Mouse (Mus musculus) kidney, embryonic 15.5 days (tissue): ENCODE results near the gene Tor2a. TPM values are rescaled to one million over a fixed set of nuclear protein-coding genes. Genes with fewer than 3 reads are reported as not detected.
A peak's percentile ranks its signal among the peaks of the same experiment; 100 is the strongest.

Experiments used
- ATAC-seq: fragments of 200-750 bp; cut with Nextera tagmentation; replicated peaks from 2 replicates; pipeline ENCODE4 v1.8.0; 2017; ENCODE audit warnings: moderate TSS enrichment; ENCODE audit not compliant: low FRiP score
- H3K27ac ChIP-seq: fragments of 300-500 bp; sonication (generic); 2 replicates; pipeline ENCODE4 v1.5.1; 2015; ENCODE audit warnings: mild to moderate bottlenecking, inconsistent platforms
- H3K27me3 ChIP-seq: fragments of 300-500 bp; sonication (generic); 2 replicates; pipeline ENCODE4 v1.6.1; 2015; ENCODE audit warnings: inconsistent platforms
- H3K36me3 ChIP-seq: fragments of 300-500 bp; sonication (generic); 2 replicates; pipeline ENCODE4 v1.6.1; 2015; ENCODE audit warnings: inconsistent platforms
- H3K4me1 ChIP-seq: fragments of 300-500 bp; sonication (generic); 2 replicates; pipeline ENCODE4 v1.6.1; 2015; ENCODE audit warnings: inconsistent platforms
- H3K4me2 ChIP-seq: fragments of 300-500 bp; sonication (generic); 2 replicates; pipeline ENCODE4 v1.6.1; 2015; ENCODE audit warnings: moderate library complexity, mild to moderate bottlenecking, inconsistent platforms
- H3K4me3 ChIP-seq: fragments of 300-500 bp; sonication (generic); replicated peaks from 2 replicates; pipeline ENCODE4 v1.5.1; 2015; ENCODE audit warnings: mild to moderate bottlenecking, inconsistent platforms
- H3K9ac ChIP-seq: fragments of 300-500 bp; sonication (generic); 2 replicates; pipeline ENCODE4 v1.6.1; 2015; ENCODE audit warnings: mild to moderate bottlenecking, inconsistent platforms
- H3K9me3 ChIP-seq: fragments of 300-500 bp; sonication (generic); replicated peaks from 2 replicates; pipeline ENCODE4 v1.6.1; 2016; ENCODE audit warnings: inconsistent platforms
- WGBS: fragments of 180-500 bp; shearing (Covaris S2); methylation state at CpG from one replicate; pipeline ENCODE4 v1.1.7; 2015; ENCODE audit warnings: mixed read lengths; 5-methylcytosine and 5-hydroxymethylcytosine counted together
- polyA plus RNA-seq: library from polyadenylated mRNA; unstranded; fragments of >200 nt; fragmentation: Nextera tagmentation; extraction: Ambion mirVana; gene quantifications from 2 replicates; pipeline ENCODE4 v1.2.1, GENCODE M21; 2015

Tor2a gene
- 64.8 and 70.5 TPM in 2 replicates for polyA plus RNA-seq

DNA sequence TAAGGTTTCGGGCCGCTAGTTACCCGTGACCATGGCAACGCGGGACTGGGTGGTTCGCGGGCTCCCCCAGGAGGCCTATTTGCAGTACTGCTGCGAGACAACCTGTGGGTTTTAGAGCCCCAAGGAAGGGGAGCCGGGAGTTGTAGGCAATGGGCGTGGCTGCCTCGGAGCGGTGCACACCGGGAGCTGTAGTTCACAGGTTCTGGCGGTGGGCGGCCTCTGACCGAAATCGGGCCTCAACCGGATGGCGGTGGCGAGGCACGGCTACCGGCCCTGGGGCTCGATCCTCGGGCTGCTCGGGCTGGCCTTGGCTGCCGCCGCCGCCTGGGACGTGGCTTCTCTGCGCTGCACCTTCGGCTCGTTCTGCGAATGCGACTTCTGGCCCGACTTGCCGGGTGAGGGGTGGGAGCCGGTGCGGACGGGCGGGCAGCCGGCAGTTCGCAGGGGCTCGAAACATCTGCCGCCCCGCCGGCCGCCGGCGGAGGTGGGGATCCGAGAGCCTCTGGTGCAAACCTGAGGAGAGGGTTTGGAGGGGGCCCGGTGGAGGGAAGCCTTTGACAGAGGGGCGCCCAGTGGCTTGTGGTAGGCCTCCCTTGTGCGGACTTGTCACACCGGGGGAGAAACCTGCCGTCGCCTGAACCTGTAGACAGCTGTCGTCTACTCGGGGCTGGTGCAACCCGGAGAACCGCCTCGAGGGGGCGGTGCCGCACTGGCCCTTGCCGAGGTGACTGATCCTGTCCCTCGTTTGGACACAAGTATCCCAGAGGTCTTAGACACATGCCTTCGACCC lies at the start of gene Tor2a:
Tor2a (plus strand) TSS at position 179 of the 790 bp plus-strand sequence.
- Histone ChIP-seq H3K9ac (peak within 1 kb of the TSS; percentile 71), H3K27ac (peak within 1 kb of the TSS; percentile 83), H3K4me1 (peaks cover 20% of the 10 kb centered on the region), H3K4me3 (peak within 1 kb of the TSS; percentile 58), H3K27me3 (no peaks in the 10 kb centered on the region), H3K9me3 (no peaks in the 10 kb centered on the region), H3K4me2 (peak within 1 kb of the TSS; percentile 63), H3K36me3 (peaks cover 51% of the 10 kb centered on the region)
- ATAC-seq, result peak; percentile 94
- under 1% methylated on average over 66 of the region's 66 CpGs for WGBS

DNA sequence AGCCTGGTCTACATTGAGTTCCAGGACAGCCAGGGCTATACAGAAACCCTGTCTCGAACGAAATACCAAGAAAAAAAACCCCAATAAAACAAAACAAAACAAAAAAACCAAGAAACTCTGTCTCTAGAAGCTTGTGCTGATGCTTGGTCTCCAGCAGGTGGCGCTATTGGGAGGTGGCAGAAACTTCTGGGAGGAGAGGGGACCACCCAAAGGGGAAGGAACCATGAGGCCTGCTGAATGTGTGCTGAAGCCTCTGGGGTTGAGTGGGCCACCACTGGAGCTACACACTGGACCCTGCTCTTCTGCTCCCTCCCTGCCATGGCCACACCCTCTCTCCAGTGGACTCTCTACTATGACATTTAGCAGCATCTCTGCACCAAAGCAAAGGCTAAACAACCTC lies 48.4 kb upstream of the Tor2a start:
- H3K9ac ChIP-seq, result no peak overlapping the region
- no peak overlapping the region for H3K27ac ChIP-seq
- no peaks in the 10 kb centered on the region for H3K27me3 ChIP-seq
- WGBS, result 39% methylated on average over 3 of the region's 3 CpGs
- H3K9me3 ChIP-seq, result no peaks in the 10 kb centered on the region
- H3K36me3 ChIP-seq, result peaks cover 77% of the 10 kb centered on the region
- H3K4me2 ChIP-seq, result no peak overlapping the region
- H3K4me1 ChIP-seq, result peaks cover 23% of the 10 kb centered on the region
- H3K4me3 ChIP-seq, result no peak overlapping the region
- no peak for ATAC-seq

- ATAC-seq, result no peak
- H3K4me3 ChIP-seq, result no peak overlapping the region
- 92% methylated on average over 20 of the region's 20 CpGs for WGBS
- H3K27ac ChIP-seq, result no peak overlapping the region
- peaks cover 29% of the 10 kb centered on the region for H3K4me1 ChIP-seq
- no peak overlapping the region for H3K4me2 ChIP-seq
- H3K9ac ChIP-seq, result no peak overlapping the region
- H3K27me3 ChIP-seq, result no peaks in the 10 kb centered on the region
- peaks cover 67% of the 10 kb centered on the region for H3K36me3 ChIP-seq
- H3K9me3 ChIP-seq, result no peaks in the 10 kb centered on the region
Measured at GRCm38 (mm10) chr2:32709521-32710137, 47.4 kb upstream of the Tor2a start.

DNA sequence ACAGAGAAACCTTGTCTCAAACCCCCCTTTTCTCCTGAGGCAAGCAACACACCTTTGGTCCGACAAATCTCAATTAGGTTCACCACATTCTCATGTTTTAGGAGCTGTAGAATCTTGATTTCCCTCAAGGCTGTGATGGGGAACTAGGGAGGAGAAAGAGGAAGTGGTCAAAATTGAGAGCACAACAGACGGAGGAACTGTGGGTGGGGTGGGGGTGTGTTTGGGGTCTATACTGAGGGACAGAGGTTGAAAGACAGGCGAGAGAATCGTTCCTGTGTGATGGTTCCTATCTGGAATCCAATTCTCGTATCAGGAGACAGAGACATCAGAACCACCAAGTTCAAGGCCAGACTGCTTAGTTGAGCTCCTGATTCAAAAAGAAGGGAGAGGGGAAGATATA lies 46.6 kb upstream of the Tor2a start:
- Histone ChIP-seq H3K9ac (no peak overlapping the region), H3K4me1 (peaks cover 35% of the 10 kb centered on the region), H3K36me3 (peaks cover 59% of the 10 kb centered on the region), H3K4me3 (no peak overlapping the region), H3K27me3 (no peaks in the 10 kb centered on the region), H3K4me2 (no peak overlapping the region), H3K9me3 (no peaks in the 10 kb centered on the region), H3K27ac (no peak overlapping the region)
- ATAC-seq, result no peak
- 84% methylated on average over 5 of the region's 5 CpGs for WGBS

- Histone ChIP-seq H3K4me3 (peak overlapping the region; percentile 81), H3K36me3 (peaks cover 49% of the 10 kb centered on the region), H3K27ac (peak overlapping the region; percentile 99), H3K4me1 (peaks cover 35% of the 10 kb centered on the region), H3K9ac (peak overlapping the region; percentile 84), H3K27me3 (no peaks in the 10 kb centered on the region), H3K9me3 (no peaks in the 10 kb centered on the region), H3K4me2 (peak overlapping the region; percentile 67)
- 21% methylated on average over 9 of the region's 9 CpGs for WGBS
- no peak for ATAC-seq
Measured at GRCm38 (mm10) chr2:32711301-32712056, 45.6 kb upstream of the Tor2a start.

- peak overlapping the region; percentile 81 for H3K4me3 ChIP-seq
- peak overlapping the region; percentile 84 for H3K9ac ChIP-seq
- peak; percentile 74 for ATAC-seq
- peaks cover 35% of the 10 kb centered on the region for H3K4me1 ChIP-seq
- no peaks in the 10 kb centered on the region for H3K27me3 ChIP-seq
- peaks cover 42% of the 10 kb centered on the region for H3K36me3 ChIP-seq
- peak overlapping the region; percentile 99 for H3K27ac ChIP-seq
- under 1% methylated on average over 41 of the region's 41 CpGs for WGBS
- H3K4me2 ChIP-seq, result peak overlapping the region; percentile 67
- no peaks in the 10 kb centered on the region for H3K9me3 ChIP-seq
Measured at GRCm38 (mm10) chr2:32712108-32712551, 44.9 kb upstream of the Tor2a start.

DNA sequence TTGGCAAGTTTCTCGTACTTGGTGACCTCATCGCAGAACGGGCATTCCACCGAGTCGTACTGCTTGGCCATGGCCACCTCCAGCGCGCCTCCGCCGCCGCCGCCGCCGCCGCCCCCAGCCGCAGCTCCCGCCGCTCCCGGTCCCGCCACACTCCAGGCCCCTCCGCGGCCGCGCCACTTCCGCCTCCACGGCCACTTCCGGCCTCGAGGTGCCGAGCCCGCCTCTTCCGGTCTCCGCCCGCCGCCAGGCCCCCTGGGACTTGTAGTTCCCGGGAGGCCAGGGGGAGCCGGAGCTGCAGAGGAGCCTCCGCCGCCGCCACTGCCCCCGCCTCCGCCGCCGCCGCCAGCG lies 44.5 kb upstream of the Tor2a start:
- Histone ChIP-seq H3K4me1 (peaks cover 35% of the 10 kb centered on the region), H3K9ac (peak overlapping the region; percentile 84), H3K9me3 (no peaks in the 10 kb centered on the region), H3K4me3 (peak overlapping the region; percentile 81), H3K27me3 (no peaks in the 10 kb centered on the region), H3K27ac (peak overlapping the region; percentile 99), H3K36me3 (peaks cover 38% of the 10 kb centered on the region), H3K4me2 (peak overlapping the region; percentile 67)
- ATAC-seq, result peak; percentile 93
- under 1% methylated on average over 44 of the region's 44 CpGs for WGBS

GRCm38 (mm10) chr2:32712934-32713817 lies 43.9 kb upstream of the Tor2a start, which contains the start of gene Cdk9:
Gene Cdk9 (minus strand): TSS chr2:32713076.
- H3K9me3 ChIP-seq, result no peaks in the 10 kb centered on the region
- H3K4me3 ChIP-seq, result peak within 1 kb of the TSS; percentile 81
- ATAC-seq, result peak; percentile 88
- peak within 1 kb of the TSS; percentile 99 for H3K27ac ChIP-seq
- peak within 1 kb of the TSS; percentile 67 for H3K4me2 ChIP-seq
- peak within 1 kb of the TSS; percentile 84 for H3K9ac ChIP-seq
- no peaks in the 10 kb centered on the region for H3K27me3 ChIP-seq
- H3K36me3 ChIP-seq, result peaks cover 32% of the 10 kb centered on the region
- 0% methylated on average over 43 of the region's 79 CpGs for WGBS
- peaks cover 35% of the 10 kb centered on the region for H3K4me1 ChIP-seq

GRCm38 (mm10) chr2:32714117-32714986 lies 42.7 kb upstream of the Tor2a start:
- H3K36me3 ChIP-seq, result peaks cover 20% of the 10 kb centered on the region
- peak overlapping the region; percentile 81; the same call in 1 of the 2 replicates for H3K4me3 ChIP-seq
- no peak overlapping the region for H3K9ac ChIP-seq
- no peaks in the 10 kb centered on the region for H3K27me3 ChIP-seq
- H3K4me2 ChIP-seq, result peak overlapping the region; percentile 67
- WGBS, result 51% methylated on average over 11 of the region's 11 CpGs
- peaks cover 35% of the 10 kb centered on the region for H3K4me1 ChIP-seq
- ATAC-seq, result no peak
- H3K9me3 ChIP-seq, result no peaks in the 10 kb centered on the region
- peak overlapping the region; percentile 99 for H3K27ac ChIP-seq

DNA sequence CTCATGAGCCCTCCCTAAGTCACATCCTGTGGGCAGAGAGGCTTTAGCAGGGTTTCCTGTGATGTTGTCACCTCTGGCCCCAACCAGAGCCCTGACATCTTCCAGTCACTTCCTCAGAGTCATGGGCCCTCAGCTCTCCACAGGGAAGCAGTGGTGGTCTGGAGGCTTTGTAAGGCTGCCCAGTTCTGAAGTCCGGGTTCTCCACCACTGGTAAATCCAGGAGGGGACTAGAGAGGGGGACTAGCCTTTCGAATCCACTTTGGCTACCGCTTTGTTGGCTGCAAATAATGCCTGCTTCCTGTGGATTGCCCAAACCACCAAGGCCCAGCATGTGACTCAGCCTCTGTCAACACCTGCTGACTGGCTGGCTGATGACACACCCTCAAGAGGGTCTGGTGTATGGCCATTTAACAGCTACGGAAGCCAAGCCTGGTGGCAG lies 42.0 kb upstream of the Tor2a start:
- H3K4me1 ChIP-seq, result peaks cover 30% of the 10 kb centered on the region
- H3K36me3 ChIP-seq, result peaks cover 14% of the 10 kb centered on the region
- H3K4me2 ChIP-seq, result no peak overlapping the region
- H3K4me3 ChIP-seq, result no peak overlapping the region
- H3K27ac ChIP-seq, result peak overlapping the region; percentile 9; the same call in 1 of the 2 replicates
- no peaks in the 10 kb centered on the region for H3K9me3 ChIP-seq
- WGBS, result 70% methylated on average over 4 of the region's 4 CpGs
- no peaks in the 10 kb centered on the region for H3K27me3 ChIP-seq
- H3K9ac ChIP-seq, result no peak overlapping the region
- no peak for ATAC-seq
